Mouse (Mus musculus) forebrain, embryonic 13.5 days (tissue): ENCODE results near the gene Pif1. TPM values are rescaled to one million over a fixed set of nuclear protein-coding genes. Genes with fewer than 3 reads are reported as not detected.

Source experiments
- polyA plus RNA-seq: library from polyadenylated mRNA; unstranded; fragments of >200 nt; fragmentation: Nextera tagmentation; extraction: Ambion mirVana; gene quantifications from 2 replicates; pipeline ENCODE4 v1.2.1, GENCODE M21; 2015

The Pif1 gene
- polyA plus RNA-seq, 1 experiment from 2014 or later, result 21.2 TPM

Other genes with a start within 250 kb of the Pif1 start
- 8.3 and 8.5 TPM in 2 replicates for gene Pdcd7, start 241.1 kb upstream of the Pif1 start, polyA plus RNA-seq
- gene Ubap1l, start 226.1 kb upstream of the Pif1 start, polyA plus RNA-seq, result 0.30 and 0.58 TPM in 2 replicates
- gene Kbtbd13, start 195.5 kb upstream of the Pif1 start, polyA plus RNA-seq, result 0.50 and 0.70 TPM in 2 replicates
- gene Rasl12, start 188.7 kb upstream of the Pif1 start, polyA plus RNA-seq, result 6.3 and 6.5 TPM in 2 replicates
- gene Slc51b, start 164.2 kb upstream of the Pif1 start, polyA plus RNA-seq, result not detected in 2 replicates
- 20.9 and 21.2 TPM in 2 replicates for gene Mtfmt, start 151.4 kb upstream of the Pif1 start, polyA plus RNA-seq
- gene Spg21, start 126.2 kb upstream of the Pif1 start, polyA plus RNA-seq, result 129 and 134 TPM in 2 replicates
- gene Ankdd1a, start 67.0 kb upstream of the Pif1 start, polyA plus RNA-seq, result 0.14 TPM in 1 of 2 replicates, not detected in the other
- 4.9 and 5.5 TPM in 2 replicates for gene Plekho2, start 7.1 kb upstream of the Pif1 start, polyA plus RNA-seq
- 4.2 and 6.5 TPM in 2 replicates for gene Rbpms2, start 42.5 kb downstream of the Pif1 start, polyA plus RNA-seq
- gene Oaz2, start 80.8 kb downstream of the Pif1 start, polyA plus RNA-seq, result 273 and 289 TPM in 2 replicates
- 9.4 and 9.6 TPM in 2 replicates for gene Zfp609, start 240.4 kb downstream of the Pif1 start, polyA plus RNA-seq